Mouse (Mus musculus) layer of hippocampus, postnatal 10 days (tissue): ENCODE measurements at regions not wholly inside any gene's neighbourhood (a gene's known extent, or its start where the extent isn't known, plus 50 kb on each side); places are given as distances from the start of the nearest gene placed in this dataset.

Experiments
- DNase-seq, 2 experiments: peaks; one replicate each; pipeline ENCODE4 v3.0.0; 2021; ENCODE audit warnings: low spot score in 2 of 2

DNA sequence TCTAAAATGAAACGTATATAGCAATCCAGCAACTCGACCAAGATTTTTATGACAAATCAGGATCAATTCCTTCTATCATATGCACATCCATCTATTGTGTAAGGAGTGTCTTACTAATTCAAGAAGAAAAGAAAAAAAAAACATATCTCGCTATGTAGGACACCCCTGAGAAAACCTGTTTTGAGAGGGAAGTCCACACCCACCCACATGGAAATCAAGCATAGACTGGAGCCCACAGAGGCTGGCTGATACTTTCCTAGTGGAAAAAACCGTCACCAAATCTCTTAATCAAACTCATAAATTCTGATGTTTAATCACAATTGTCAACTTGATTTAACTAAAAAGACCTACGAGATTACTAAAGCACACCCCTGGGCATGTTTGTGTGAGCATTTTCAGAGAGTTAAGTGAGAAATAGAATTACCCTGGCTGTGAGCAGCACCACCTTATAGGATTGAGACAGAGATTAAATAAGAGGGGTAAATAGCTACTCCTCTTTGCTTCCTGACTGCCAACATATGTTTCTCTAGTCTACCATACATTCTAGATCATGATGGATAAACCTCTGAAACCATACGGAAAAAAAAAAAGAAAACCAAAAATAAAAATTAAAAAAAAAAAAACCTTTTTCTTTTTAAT lies 525.9 kb downstream of the Gm10283 start:
- DNase-seq, result no peak

DNA sequence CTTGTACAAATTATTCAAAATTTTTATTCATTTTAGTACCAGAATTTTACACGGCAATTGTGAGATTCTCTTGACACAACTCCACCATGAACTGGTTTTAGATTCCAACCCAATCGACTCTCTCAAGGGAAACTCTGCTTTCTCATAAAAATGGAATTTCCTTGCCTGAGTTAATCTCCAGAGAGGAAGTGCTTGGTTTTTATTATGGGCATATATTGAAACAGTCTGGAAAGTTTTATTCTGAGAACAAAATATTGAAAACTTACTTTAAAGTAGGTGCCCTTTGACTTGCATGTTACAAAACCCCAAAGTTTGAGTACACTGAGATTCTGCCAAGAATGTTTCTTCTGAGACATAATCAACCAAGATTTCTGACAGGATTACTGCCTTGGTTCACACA lies 537.6 kb downstream of the Gm10283 start:
- no peak for DNase-seq

DNA sequence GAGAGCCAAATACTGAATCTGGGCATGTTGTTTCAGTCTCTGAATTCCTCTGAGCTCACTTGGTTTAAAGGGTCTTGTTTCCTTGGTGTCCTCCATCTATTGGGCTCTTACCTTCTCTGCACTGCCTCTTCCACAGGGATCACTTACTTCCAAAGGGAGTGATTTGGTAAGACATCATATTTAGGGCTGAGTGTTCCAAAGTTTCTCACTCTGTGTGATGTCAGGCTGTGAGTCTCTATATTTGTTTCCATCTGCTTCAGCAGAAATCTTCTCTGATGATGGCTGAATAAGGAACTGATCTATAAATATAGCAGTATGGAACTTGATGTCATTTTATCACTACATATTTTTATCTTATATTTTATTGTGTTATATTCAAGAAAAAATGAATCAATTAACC lies 539.8 kb downstream of the Gm10283 start:
- no peak for DNase-seq

DNA sequence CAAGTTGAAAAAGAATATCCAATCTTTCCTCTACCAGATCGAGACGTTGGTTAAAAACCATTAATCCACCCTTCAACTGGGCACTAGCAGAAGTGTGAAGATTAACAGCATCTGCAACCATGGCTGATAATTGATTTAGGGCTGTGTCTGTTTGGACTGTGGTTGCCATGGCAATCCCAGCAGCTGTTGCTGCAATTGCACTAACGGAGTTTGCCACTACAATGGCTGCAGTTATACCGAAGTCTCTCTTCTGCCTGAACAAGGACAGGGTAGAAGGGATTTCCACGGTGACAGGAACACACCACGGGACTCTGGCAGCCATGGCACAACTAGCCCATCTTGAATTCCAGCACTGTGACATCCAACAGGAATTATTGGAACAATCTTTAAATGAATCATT lies 549.3 kb downstream of the Gm10283 start:
- peak in 1 of 2 experiments; percentile 6 for DNase-seq

DNA sequence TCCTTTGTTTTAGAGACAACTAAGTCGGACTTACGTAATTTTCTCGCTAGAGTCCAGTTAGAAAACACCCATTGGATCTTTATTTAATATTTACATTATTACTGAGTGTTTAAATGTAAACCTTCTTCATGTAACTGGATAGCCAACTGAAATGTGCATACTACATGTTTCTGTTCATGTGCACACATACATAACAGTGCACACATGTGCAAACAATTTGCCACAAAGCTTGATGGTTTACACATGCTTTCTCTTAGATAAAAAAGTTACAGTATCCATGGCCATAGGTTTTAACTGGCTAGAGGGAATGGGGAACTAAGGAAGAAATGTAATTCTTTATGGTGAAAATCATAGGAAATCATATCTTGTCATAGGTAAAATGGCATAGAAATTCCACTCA lies 596.2 kb downstream of the Gm10283 start:
- DNase-seq, result no peak
